Mouse (Mus musculus) gastrocnemius, postnatal 10 days (tissue): Measurements from ENCODE around the gene Lrig3. TPM values are rescaled to one million over a fixed set of nuclear protein-coding genes. Genes with fewer than 3 reads are reported as not detected.

Experiments used
- DNase-seq: peaks from one replicate; pipeline ENCODE4 v3.0.0; 2021; ENCODE audit warnings: mixed read lengths
- long read RNA-seq, 2 experiments: library from polyadenylated mRNA; stranded (forward); transcript quantifications; one replicate each; pipeline ENCODE4 v2.0.0; 2021
- total RNA-seq, 2 experiments: library from RNA; stranded (reverse); gene quantifications; 2 replicates each; pipeline ENCODE4 v1.2.3; 2021

The Lrig3 gene
- total RNA-seq, result 10 to 100 TPM in 1 of 2 experiments, 1 to 10 TPM in 1; 8.3 to 11.2 TPM
- long read RNA-seq, experiment 1, full-length matches to known transcripts, result 10 of 10 reads
- long read RNA-seq, experiment 1, partial matches to known transcripts, result 0 of 10 reads
- long read RNA-seq, experiment 1, other reads (novel, unspliced or antisense), result 0 of 10 reads
- long read RNA-seq, experiment 2, full-length matches to known transcripts, result 7 of 9 reads
- long read RNA-seq, experiment 2, partial matches to known transcripts, result 1 of 9 reads
- long read RNA-seq, experiment 2, other reads (novel, unspliced or antisense), result 1 of 9 reads

DNA sequence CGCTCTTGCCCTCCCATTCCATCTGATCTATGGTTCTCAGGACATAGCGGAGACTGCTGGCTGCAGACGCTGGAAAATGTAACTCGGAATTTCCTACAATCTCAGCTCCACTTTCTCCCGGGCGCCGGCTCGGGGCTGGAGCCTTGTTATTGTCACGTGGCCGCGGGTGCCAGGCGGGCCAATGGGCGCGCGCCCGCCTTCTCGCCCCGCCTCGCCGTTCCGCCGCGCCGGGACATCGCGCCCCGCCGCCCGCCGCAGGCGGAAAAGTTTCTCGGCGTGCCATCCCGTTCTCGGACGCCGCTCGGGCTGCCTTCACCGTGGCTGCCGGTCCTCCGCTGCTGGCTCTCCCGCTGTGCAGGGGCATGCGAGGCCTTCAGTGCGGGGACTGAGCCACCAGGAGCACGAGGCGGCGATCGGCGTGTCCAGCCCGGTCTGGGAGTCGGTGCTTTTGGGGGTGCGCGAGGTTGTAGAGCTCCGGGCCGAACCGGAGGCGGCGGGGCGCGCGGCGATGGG, at the start of gene Lrig3:
Gene Lrig3 (plus strand): TSS at position 201 of the 513 bp plus-strand sequence.
- DNase-seq, result peak; percentile 84

- no peak for DNase-seq
These were observed 49.2 kb upstream of the Lrig3 start for GRCm38 (mm10) chr10:125916781-125917180.

DNA sequence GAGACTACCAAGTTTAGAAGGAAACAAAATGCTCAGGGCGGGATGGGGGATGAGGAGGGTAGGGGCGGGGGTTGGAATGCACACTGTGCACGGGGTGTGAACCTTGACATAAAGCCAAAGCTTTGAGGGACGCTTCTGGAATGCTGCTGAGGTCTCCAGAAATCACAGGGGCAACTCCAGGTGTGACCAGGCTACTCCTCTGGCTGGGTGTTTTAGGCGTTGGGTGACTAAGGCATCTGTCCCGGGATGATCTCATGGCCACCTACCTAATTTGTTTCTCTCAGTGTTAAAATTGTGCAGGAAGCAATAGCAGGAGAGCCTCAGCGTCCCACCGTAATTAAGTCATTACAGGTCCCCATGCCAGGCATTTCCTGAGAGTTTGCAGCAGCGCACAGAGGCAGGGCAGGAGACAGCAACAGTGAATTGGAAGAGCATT, 48.5 kb upstream of the Lrig3 start:
- DNase-seq, result no peak

DNA sequence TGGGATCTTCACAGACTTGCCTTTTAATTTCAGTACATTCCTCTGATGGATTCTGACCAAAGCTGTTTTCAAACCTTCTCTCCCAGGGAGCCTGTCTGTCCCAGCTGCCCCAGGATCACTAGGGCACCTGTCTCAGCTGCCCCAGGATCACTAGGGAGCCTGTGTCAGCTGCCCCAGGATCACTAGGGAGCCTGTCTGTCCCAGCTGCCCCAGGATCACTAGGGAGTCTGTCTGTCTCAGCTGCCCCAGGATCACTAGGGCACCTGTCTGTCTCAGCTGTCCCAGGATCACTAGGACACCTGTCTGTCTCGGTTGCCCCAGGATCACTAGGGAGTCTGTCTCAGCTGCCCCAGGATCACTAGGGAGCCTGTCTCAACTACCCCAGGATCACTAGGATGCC, 47.0 kb upstream of the Lrig3 start:
- DNase-seq, result no peak

GRCm38 (mm10) chr10:125921654-125922446, 44.1 kb upstream of the Lrig3 start:
- no peak for DNase-seq

- no peak for DNase-seq
These were observed 36.0 kb upstream of the Lrig3 start for GRCm38 (mm10) chr10:125929961-125930360.

DNA sequence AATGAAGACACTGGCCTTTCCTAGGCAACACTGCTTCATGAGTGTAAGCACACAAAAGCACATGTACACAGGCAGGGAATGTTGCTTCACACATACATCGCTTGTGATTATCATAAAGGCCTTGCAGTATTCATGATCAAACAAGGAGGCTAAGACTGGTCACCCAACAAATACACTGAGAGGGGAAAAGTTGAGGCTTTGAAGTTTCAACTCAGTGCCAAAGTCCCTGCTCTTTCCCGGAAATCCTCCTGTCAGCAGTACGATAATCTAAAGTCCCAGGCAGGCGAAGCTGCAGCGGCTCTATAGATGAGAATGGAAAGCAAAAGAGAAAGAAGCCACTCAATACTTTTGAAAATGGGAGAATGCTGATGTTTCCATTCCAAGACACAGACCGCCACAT, 32.6 kb upstream of the Lrig3 start:
- DNase-seq, result no peak

GRCm38 (mm10) chr10:125934095-125934494, 31.9 kb upstream of the Lrig3 start:
- DNase-seq, result no peak

- DNase-seq, result no peak
These were observed 28.2 kb upstream of the Lrig3 start for GRCm38 (mm10) chr10:125937517-125938497.

- no peak for DNase-seq
These were observed 27.2 kb upstream of the Lrig3 start for GRCm38 (mm10) chr10:125938528-125939402.

DNA sequence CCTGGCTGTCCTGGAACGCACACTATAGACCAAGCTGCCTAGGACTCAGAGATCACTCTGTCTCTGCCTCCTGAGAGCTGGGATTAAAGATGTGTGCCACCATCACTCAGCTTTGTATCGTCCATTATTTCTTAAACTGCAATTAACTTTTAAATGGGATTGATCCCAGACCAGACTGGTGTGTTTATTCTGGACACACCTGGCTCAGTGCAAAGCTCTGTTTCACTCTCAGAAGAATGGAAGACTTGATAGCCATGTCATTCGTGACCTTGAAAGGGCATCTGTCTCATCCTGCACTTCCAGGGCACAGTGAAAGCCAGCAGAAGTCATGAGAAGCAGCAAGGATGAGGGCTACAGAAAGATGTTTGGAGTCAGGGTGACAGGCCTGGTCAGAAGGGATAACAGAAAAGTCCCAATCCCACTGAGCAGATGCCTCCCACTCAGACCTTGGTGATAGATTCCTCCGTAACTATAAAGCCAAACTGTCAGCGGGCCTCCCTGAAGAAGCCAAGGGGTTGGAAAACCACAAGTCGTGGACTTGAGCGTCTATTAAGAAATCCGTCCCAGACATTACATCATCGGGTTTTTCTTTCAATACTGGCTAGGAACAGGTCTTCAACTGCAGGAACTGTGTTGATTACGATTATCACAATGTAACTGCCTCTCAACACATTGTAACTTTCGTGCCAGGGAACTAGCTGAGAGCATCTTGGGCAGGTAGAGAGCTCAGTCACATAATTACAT, 25.5 kb upstream of the Lrig3 start:
- DNase-seq, result no peak

- DNase-seq, result no peak
These were observed 22.9 kb upstream of the Lrig3 start for GRCm38 (mm10) chr10:125943098-125943497.

DNA sequence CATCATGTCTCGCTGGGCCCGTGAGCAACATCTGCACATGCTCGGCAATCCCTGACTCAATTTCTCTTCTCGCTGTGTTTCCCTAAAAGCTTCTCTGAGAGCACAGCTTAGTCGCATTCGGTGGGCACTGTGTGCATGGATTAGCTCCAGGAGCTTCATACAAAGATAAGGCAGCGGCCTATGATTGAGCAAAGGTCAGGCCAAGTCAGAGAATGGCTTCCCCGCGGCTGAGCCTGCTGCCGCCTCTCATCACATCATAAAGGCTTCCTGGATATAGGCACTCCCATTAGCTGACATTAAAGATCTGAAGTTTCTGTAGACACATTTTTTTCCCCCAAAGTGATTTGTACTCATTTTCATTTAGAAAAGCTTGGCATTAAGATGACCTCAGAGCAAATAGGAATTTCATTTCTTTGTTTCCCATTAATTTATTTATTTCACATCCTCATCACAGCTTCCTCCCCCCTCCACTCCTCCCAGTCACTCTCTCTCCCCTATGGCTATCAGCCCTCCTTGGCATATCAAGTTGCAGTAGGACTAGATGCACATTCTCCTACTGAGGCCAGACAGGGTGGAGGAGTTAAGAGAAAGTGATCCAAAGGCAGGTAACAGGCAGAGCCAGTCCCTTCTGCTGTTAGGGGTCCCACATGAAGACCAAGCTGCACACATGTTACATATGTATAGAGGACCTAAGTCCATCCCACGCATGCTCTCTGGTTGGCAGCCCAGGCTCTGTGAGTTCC, 21.0 kb upstream of the Lrig3 start:
- no peak for DNase-seq

GRCm38 (mm10) chr10:125948842-125949474, 17.0 kb upstream of the Lrig3 start:
- peak; percentile 23 for DNase-seq

DNA sequence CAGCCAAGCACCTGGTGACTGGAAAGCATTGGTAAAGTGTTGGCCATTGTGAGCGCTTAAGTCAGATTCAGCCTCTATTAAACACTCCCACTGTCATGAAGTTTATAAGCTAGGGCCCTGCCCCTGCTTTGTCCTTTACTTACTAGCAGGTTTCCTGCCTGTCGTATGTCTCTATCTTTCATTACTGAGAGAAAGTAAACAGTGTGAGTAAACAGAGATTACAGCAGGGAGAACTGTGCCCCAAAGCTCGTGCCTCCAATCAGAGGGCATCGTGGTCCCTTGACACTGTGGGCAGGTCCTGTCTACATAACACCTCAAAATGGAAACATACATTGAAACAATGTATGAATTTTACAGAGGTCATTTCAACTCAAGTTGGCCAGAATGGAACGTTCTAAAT, 14.3 kb upstream of the Lrig3 start:
- DNase-seq, result no peak

DNA sequence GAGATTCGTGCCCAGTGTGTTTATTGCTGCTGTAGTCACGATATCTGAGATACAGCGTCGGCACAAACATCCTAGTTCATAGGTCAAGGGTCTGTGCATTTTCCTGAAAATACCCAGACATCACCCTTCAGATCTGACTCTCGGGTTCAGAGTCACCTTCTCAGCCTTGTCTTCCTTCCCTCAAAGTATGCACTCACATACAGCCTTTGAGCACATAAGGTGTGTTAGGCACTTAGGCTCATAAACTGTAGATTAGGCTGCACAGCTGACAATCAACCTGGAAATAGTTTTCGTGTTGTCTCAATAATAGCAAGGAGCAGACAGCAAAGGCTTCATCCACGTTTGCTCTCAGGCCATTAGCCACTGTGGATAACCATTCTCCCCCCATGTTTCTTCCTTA, 11.6 kb upstream of the Lrig3 start:
- DNase-seq, result no peak

DNA sequence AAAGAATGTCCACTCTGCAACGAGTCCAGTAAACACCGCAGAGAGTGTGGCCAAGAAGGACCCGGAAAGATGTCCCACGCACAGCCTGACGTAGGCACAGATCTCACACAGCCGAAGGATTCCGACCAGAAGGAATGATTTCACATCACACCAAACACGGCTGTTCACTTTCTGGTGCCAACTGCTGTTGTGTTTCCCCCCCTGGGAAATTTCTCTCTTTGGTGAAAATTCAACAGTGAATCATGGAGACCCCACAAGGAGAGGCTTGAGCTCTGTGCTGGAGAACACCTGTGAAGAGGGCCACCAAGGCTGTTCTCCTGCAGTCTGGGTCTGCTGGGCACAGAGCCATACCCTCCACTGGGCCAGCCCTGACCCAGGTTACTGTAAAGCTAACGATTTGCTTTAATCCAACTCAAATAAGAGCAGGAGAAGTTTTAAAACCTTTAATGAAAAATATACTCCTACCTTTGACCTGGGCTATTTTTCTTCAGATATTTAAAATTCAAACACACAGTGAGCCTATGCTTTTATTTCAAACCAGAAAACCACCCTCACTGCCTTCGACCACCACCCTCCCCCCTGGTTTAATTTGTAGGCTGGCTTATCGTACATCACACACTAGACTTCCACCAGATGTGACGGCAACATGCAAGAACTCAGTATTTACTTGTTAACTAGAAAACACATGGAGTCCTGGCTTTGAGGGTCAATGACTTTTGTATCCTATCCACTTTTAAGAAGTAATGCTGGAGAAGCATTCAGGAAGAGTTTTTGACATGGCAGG, 11.0 kb upstream of the Lrig3 start:
- DNase-seq, result no peak

- DNase-seq, result no peak
These were observed 4.4 kb upstream of the Lrig3 start for GRCm38 (mm10) chr10:125961411-125962107.
